Mouse (Mus musculus): Measurements from ENCODE around the gene Krtap19-2. TPM values are rescaled to one million over a fixed set of nuclear protein-coding genes. Genes with fewer than 3 reads are reported as not detected.

Gene Krtap19-2
- not detected in 2 replicates for total RNA-seq (2021)
- long read RNA-seq, experiment 1 = 0 reads
- long read RNA-seq, experiment 2 = 0 reads

DNA sequence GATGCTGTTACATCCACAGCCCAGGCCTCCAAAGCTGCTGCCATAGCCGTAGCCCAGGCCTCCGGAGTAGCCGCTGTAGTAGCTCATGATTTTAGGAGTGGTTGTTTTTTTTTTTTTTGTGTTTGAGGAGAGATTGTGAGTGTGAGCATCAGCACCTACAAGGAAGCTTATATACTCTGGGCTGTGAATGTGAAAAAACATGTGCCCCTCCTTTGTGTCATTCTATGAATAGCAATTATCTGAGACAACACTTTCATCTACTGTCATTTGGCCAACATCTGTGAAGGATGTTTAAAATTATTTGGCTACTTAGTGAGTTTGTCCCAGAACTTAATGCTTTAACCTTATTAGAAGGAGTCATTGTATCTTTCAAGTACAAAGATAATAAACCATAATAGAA lies at the start of gene Krtap19-2:
Krtap19-2 (minus strand) TSS at position 101 of the 400 bp plus-strand sequence.
- no peak for DNase-seq

DNA sequence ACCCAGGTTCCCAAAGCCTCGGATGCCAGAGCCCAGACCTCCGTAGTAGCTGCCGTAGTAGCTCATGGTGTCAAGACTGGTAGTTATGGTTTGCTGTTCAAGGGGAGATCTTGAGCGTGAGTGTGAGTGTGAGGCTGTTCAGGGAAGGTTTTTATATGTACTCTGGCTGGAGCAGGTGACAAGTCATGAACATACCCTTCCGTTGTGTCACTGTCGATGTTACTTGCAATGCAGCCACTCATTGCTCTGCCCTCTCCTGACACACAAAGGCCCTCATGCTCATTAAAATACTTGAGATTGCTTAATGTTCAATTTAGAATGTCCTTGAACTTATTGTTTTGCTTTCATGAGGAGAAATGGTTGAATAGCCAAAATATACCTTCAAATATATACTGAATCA lies 22.3 kb upstream of the Krtap19-2 start, which contains the start of gene Krtap19-5:
Krtap19-5 (minus strand) TSS at position 101 of the 400 bp plus-strand sequence.
- DNase-seq = no peak

DNA sequence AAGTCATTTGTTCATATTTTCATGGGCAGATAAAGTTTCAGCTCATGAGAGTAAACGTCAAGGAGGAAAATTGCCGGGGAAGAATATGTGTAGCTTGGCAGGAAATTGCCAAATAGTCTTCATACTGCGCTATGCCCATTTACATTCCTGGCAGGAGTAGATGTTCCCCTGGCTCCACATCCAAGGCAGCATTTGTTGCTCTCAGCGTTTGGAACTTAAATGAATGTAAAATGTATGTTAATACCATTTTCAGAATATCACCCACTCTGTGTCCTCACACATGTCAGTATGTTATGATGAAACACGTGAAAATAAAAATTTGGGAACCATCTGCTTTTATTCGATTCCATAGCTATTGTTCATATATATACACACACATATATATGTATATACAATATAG lies 12.8 kb upstream of the Krtap19-2 start:
- no peak for DNase-seq

DNA sequence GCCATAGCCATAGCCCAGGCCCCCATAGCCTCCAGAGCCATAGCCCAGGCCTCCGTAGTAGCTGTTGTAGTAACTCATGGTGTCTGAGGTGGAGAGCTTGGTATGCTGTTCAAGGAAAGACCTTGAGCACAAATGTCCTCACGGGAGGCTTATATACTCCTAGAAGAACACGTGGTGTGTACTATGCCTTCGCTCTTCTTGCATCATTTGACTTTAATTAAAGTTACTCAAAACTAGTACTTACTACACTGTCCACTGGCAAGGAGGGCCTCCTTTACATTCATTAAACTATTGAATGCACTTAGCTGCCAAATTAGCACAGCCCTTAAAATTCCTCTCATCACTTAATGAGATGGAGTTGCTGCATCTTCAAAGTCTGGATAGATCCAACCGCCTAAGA lies 10.9 kb upstream of the Krtap19-2 start, which contains the start of gene Krtap19-4:
Krtap19-4 (minus strand) TSS at position 101 of the 400 bp plus-strand sequence.
- DNase-seq = no peak

DNA sequence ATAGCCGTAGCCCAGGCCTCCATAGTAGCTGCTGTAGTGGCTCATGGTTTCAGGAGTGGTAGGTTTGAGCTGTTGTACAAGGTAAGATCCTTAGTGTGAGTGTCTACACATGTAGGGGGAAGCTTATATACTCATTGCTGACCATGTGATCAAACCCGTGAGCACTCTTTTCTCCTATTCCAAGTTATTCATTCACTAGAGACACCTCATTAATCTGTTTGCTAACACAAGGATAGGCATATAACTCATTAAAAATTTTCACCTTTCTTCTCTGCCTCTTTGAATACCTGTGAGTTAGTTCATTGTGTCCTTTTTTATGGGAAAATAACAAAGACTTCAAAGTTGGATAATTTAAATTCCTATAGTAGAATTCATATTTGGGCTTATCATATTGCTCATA lies 3.9 kb upstream of the Krtap19-2 start, which contains the start of gene Krtap19-3:
Krtap19-3 (minus strand) TSS at position 101 of the 400 bp plus-strand sequence.
- no peak for DNase-seq

DNA sequence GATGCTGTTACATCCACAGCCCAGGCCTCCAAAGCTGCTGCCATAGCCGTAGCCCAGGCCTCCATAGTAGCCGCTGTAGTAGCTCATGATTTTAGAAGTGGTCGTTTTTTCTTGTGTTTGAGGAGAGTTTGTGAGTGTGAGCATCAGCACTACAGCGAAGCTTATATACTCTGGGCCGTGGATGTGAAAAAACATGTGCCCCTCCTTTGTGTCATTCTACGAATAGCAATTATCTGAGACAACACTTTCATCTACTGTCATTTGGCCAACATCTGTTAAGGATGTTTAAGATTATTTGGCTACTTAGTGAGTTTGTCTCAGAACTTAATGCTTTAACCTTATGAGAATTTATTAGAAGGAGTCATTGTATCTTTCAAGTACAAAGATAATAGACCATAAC lies 4.8 kb downstream of the Krtap19-2 start, which contains the start of gene Krtap19-1:
Krtap19-1 (minus strand) TSS at position 101 of the 400 bp plus-strand sequence.
- no peak for DNase-seq

DNA sequence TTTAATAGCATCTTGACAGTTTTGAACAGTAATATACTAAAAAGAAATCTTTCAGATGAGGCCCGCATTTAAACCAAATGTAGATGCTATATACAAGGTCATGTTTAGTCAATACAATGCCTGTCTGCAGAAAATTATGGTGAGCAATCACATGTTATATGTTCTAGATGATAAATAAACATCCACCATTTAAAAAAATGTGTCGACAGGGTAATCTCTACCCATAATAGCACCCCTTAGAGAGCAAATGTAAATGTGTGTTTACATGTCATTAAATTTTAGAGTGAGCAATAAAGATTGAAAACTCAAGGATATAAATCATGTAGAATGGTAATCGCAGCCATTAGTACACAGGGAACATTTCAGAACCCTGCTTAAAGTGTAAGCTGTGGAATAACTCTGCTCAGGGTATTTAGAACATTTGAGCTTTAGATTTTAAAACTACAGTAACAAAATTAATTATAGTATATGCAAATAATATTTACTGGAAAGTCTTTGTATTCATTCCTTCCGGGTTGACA lies 9.1 kb downstream of the Krtap19-2 start:
- no peak for DNase-seq

DNA sequence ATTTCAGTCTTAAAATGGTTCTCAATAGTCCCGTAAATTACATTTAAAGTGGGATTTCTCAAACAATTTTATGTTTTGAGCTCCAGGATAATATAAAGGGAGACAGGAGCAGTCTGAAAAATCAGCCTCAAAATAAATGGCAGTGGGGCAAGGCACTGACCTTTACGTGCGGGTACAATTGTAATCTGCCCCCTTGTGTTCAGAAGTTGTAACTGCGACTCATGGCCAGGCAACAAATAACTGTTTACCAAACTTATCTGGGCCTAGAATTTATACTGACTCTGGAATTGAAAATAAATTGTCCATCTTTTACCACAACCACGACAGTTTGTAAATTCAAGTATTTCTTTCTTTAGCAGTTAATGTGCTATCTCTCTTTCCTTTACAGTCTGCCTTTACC lies 22.6 kb downstream of the Krtap19-2 start:
- peak; percentile 13 for DNase-seq

DNA sequence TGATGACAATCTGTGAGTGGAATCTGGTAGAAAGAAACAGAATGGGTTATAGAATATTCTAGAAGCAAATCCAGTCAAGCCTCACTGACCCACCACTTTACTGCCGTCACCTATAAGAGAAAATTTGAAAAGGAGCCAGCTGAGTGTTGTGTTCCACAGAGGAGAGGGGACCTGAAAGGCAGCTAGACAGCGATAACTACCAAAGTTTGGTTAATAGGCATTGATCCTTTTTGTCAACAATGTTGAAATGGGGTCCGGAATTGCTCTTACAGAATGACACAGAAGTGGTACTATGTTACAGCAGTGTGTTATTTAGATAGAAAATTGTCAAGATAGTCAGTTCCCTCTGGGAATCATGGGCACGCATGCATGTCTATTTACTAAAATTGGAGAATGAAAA lies 25.5 kb downstream of the Krtap19-2 start:
- no peak for DNase-seq

DNA sequence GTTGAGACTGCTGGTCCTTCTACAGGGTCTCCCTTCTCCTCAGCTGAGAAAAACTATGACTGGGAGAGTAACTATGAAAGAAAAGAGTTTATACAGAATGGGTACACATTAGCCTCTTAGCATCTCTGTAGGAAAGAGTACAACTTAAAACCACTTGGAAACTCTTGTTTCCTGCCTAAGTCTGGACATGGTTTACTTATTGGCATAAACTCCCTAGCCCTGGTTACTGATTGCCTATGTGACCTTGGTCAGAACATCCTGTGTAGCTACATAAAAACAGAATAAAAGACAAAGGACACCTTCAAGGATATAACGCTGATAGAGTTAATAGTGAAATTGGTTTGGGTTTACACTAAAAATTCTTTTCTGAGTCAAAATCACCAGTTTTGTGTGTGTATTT lies 26.7 kb downstream of the Krtap19-2 start:
- DNase-seq = no peak

DNA sequence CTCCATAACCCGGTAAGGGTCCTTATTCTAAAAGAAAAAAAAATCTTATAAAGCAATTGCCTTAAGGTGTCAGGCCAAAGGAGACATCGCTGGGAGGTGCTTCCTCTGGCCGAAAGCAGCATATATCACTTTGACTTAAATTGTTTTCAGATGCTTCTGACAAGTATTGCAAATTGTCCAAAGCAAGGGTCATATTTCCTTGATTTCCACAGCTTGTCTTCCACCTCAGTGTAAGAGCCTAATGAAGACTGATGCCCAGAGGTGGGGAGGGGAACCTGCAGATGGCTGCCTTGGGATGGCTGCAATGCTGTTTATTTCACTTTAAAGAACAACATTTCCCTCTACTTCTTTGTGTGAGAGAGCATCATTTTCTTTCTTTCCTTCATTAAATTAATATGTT lies 47.1 kb downstream of the Krtap19-2 start:
- DNase-seq = no peak

DNA sequence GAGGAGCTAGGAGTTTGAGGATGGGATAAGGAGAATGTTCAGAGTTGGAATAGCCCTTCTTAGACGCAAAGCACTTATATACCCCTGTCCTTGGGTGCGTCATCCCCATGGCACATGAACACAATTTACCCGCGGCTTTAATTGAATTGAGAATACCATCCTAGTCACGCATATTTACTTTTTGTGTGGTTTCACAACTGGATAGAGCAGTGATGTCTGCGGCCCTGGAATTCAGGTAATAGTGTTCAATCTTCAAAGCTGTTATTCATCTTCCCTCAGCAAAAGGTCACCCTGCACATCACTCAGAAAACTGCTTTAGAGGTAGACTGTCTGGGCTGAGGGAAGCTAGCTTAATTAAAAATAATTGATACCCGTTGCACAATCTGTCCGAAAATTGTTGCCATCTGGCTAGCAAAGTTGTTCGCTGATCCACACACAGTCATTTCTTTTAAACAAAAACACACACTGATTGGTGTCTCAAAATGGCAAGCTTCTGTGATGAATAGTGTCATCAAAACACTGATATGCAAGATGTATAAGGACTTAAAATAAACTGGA lies 47.9 kb downstream of the Krtap19-2 start, which contains the start of gene Krtap14:
Krtap14 (minus strand) TSS at position 51 of the 558 bp plus-strand sequence.
- DNase-seq = no peak

DNA sequence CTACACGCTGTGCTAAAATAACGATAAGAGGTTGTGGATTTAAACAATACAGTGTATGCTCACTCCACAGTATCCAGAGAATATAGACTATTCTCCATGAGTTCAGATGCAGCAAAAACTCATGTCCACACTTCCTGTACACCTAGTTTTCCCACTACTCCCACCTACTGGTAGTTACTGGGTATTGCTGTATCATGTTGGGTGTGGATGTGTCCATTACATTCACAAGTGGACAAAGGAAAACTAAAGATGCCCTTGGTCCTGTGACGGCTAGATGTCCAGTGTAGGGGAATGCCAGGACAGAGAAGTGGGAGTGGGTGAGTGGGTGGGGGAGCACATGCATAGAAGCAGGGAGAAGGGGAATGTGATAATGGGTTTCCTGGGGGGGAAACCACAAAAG lies 50.3 kb downstream of the Krtap19-2 start:
- DNase-seq = no peak

Other genes starting within 250 kb of the Krtap19-2 start
- gene 2310079G19Rik, start 246.6 kb downstream of the Krtap19-2 start, total RNA-seq (2021) = not detected in 2 replicates
- not detected in 2 replicates for gene Krtap26-1, start 226.5 kb downstream of the Krtap19-2 start, total RNA-seq (2021)
- gene Krtap27-1, start 202.6 kb downstream of the Krtap19-2 start, total RNA-seq (2021) = not detected in 2 replicates
- not detected in 2 replicates for gene 2310061N02Rik, start 166.3 kb downstream of the Krtap19-2 start, total RNA-seq (2021)
- not detected in 2 replicates for gene Krtap13-1, start 145.4 kb downstream of the Krtap19-2 start, total RNA-seq (2021)
- not detected in 2 replicates for gene Krtap13, start 122.6 kb downstream of the Krtap19-2 start, total RNA-seq (2021)
- gene 2310034C09Rik, start 115.4 kb downstream of the Krtap19-2 start, total RNA-seq (2021) = not detected in 2 replicates
- gene 2310057N15Rik, start 100.1 kb downstream of the Krtap19-2 start, total RNA-seq (2021) = not detected in 2 replicates
- not detected in 2 replicates for gene Gm5965, start 96.4 kb downstream of the Krtap19-2 start, total RNA-seq (2021)
- not detected in 2 replicates for gene Gm20741, start 62.0 kb downstream of the Krtap19-2 start, total RNA-seq (2021)
- gene Krtap15, start 54.1 kb downstream of the Krtap19-2 start, total RNA-seq (2021) = not detected in 2 replicates
- not detected in 2 replicates for gene Krtap14, start 48.1 kb downstream of the Krtap19-2 start, total RNA-seq (2021)
- gene Krtap19-1, start 4.9 kb downstream of the Krtap19-2 start, total RNA-seq (2021) = not detected in 2 replicates
- not detected in 2 replicates for gene Krtap19-3, start 3.8 kb upstream of the Krtap19-2 start, total RNA-seq (2021)
- not detected in 2 replicates for gene Krtap19-4, start 10.8 kb upstream of the Krtap19-2 start, total RNA-seq (2021)
- not detected in 2 replicates for gene Krtap19-5, start 22.2 kb upstream of the Krtap19-2 start, total RNA-seq (2021)
- gene Krtap19-9b, start 58.0 kb upstream of the Krtap19-2 start, total RNA-seq (2021) = not detected in 2 replicates
- gene Krtap16-3, start 88.6 kb upstream of the Krtap19-2 start, total RNA-seq (2021) = not detected in 2 replicates
- gene Krtap22-2, start 136.5 kb upstream of the Krtap19-2 start, total RNA-seq (2021) = not detected in 2 replicates
- not detected in 2 replicates for gene Gm10229, start 141.0 kb upstream of the Krtap19-2 start, total RNA-seq (2021)
- not detected in 2 replicates for gene Krtap6-1, start 157.4 kb upstream of the Krtap19-2 start, total RNA-seq (2021)
- gene Gm10228, start 167.2 kb upstream of the Krtap19-2 start, total RNA-seq (2021) = not detected in 2 replicates
- not detected in 2 replicates for gene Krtap6-5, start 173.6 kb upstream of the Krtap19-2 start, total RNA-seq (2021)
- gene 1110025L11Rik, start 189.7 kb upstream of the Krtap19-2 start, total RNA-seq (2021) = not detected in 2 replicates
- not detected in 2 replicates for gene Krtap6-3, start 209.7 kb upstream of the Krtap19-2 start, total RNA-seq (2021)